Mouse (Mus musculus) intestine, embryonic 15.5 days (tissue): Measurements from ENCODE around the gene Llph. TPM values are rescaled to one million over a fixed set of nuclear protein-coding genes. Genes with fewer than 3 reads are reported as not detected.

Experiments used
- ATAC-seq: fragments of 200-750 bp; cut with Nextera tagmentation; 2 replicates; pipeline ENCODE4 v1.8.0; 2017; ENCODE audit warnings: moderate TSS enrichment, moderate library complexity
- H3K27ac ChIP-seq: fragments of 300-500 bp; sonication (generic); 2 replicates; pipeline ENCODE4 v1.5.1; 2015; ENCODE audit warnings: mild to moderate bottlenecking, inconsistent platforms
- H3K27me3 ChIP-seq: fragments of 300-500 bp; sonication (generic); replicated peaks from 2 replicates; pipeline ENCODE4 v1.6.1; 2015; ENCODE audit warnings: inconsistent platforms
- H3K36me3 ChIP-seq: fragments of 300-500 bp; sonication (generic); 2 replicates; pipeline ENCODE4 v1.6.1; 2015; ENCODE audit warnings: inconsistent platforms
- H3K4me1 ChIP-seq: fragments of 300-500 bp; sonication (generic); replicated peaks from 2 replicates; pipeline ENCODE4 v1.6.1; 2015; ENCODE audit warnings: inconsistent platforms
- H3K4me2 ChIP-seq: fragments of 300-500 bp; sonication (generic); replicated peaks from 2 replicates; pipeline ENCODE4 v1.6.1; 2015; ENCODE audit warnings: mild to moderate bottlenecking, inconsistent platforms
- H3K4me3 ChIP-seq: fragments of 300-500 bp; sonication (generic); replicated peaks from 2 replicates; pipeline ENCODE4 v1.5.1; 2015; ENCODE audit warnings: inconsistent platforms
- H3K9ac ChIP-seq: fragments of 300-500 bp; sonication (generic); 2 replicates; pipeline ENCODE4 v1.6.1; 2015; ENCODE audit warnings: inconsistent platforms
- H3K9me3 ChIP-seq: fragments of 300-500 bp; sonication (generic); 2 replicates; pipeline ENCODE4 v1.6.1; 2016; ENCODE audit warnings: inconsistent platforms
- WGBS: fragments of 180-500 bp; shearing (Covaris S2); methylation state at CpG from one replicate; pipeline ENCODE4 v1.1.7; 2015; 5-methylcytosine and 5-hydroxymethylcytosine counted together
- polyA plus RNA-seq: library from polyadenylated mRNA; unstranded; fragments of >200 nt; fragmentation: Nextera tagmentation; extraction: Ambion mirVana; gene quantifications from 2 replicates; pipeline ENCODE4 v1.2.1, GENCODE M21; 2015

The Llph gene
- 53.6 and 56.0 TPM in 2 replicates for polyA plus RNA-seq

DNA sequence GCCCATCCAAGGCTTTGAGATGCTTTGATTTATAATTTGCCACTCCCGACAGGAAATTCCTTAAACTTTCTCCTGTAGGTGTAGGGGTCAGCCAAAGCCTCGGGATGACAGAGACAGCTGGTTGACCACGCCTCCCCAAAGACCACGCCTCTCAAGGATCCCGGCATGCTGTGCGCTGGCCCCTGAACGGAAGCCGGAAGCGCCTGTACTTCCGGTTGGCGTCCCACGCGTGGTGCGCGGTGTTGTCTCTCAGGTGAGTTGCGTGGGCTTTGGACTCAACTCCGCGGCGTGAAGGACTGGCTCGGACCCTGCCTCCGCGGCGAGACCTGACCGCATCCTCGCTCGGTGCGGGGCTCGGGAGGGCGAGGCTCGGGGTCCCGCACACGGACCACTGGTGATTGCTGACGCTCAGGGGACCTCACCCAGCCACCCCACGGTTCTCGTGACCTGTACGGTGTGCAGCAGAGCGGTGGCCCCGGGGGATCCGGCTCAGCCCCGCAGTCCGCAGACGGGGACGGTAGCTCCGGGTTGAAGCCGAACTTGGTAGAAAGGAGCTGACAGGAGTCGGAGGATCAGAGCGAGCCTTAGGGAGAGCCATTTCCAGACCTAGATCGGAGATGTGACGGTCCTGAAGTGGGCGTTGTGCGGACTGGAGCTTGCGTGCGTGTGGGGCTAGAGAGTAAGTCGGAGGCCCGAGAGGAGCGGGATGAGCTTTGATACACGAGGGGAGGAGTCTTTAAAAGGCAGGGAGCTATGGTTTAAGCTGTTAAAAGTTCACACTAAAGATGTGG is at the start of gene Llph:
TSS of gene Llph (plus strand) at position 200 of the 791 bp plus-strand sequence.
- peak within 1 kb of the TSS; percentile 96 for H3K4me3 ChIP-seq
- H3K4me2 ChIP-seq = peak within 1 kb of the TSS; percentile 72
- H3K27me3 ChIP-seq = no peaks in the 10 kb centered on the region
- peaks cover 19% of the 10 kb centered on the region; the same call in 1 of the 2 replicates for H3K36me3 ChIP-seq
- peaks cover 10% of the 10 kb centered on the region; the same call in 1 of the 2 replicates for H3K4me1 ChIP-seq
- under 1% methylated on average over 57 of the region's 57 CpGs for WGBS
- H3K9ac ChIP-seq = peak within 1 kb of the TSS; percentile 87
- peak within 1 kb of the TSS; percentile 64 for H3K27ac ChIP-seq
- peak; percentile 95 for ATAC-seq
- no peaks in the 10 kb centered on the region for H3K9me3 ChIP-seq

DNA sequence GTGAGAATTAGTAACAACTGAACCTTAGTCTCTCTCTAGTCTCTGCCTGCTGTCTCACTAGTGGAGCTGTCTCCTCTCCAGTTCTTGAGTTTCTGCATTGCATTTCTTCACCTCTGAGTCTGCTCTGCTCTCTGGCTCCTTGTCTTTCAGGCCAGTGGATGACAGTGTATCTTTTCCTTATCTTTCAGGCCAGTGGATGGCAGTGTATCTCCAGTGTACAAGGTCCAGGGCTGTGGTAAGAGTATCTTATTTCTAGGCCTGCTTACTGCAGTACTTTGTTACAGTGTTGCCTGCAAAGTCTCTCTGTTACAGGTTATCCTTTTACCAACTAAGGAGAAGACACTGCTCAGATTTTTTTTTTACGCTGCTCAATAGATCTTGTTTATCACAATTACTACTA is 44.0 kb upstream of the Llph start:
- Histone ChIP-seq H3K36me3 (no peaks in the 10 kb centered on the region), H3K9ac (no peak overlapping the region), H3K4me2 (no peak overlapping the region), H3K4me3 (no peak overlapping the region), H3K27me3 (no peaks in the 10 kb centered on the region), H3K9me3 (no peaks in the 10 kb centered on the region), H3K27ac (no peak overlapping the region), H3K4me1 (no peaks in the 10 kb centered on the region)
- ATAC-seq = no peak
- 96% methylated on average over 1 of the region's 1 CpGs for WGBS

DNA sequence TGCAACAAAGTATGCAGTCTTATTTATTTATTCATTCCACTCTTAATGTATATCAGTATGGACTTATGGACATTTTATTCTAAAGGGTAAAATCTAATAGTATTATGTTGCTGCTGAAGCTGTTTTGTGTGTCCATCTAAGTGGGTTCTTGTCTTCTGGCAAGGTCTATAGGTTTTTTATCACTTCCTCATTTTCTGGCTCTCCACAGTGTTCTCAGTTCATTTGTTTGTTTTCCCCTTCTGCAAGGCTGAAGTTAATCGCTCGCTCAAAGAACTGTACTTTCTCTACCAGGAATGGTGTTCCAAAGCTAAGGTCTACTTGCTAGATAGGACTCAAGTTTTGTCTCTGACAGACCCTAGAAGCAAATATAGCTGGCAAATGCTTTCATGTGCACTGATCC is 43.5 kb upstream of the Llph start:
- H3K4me1 ChIP-seq = no peaks in the 10 kb centered on the region
- no peaks in the 10 kb centered on the region for H3K9me3 ChIP-seq
- no peak for ATAC-seq
- WGBS = 78% methylated on average over 2 of the region's 2 CpGs
- no peaks in the 10 kb centered on the region for H3K36me3 ChIP-seq
- no peak overlapping the region for H3K4me3 ChIP-seq
- H3K27me3 ChIP-seq = no peaks in the 10 kb centered on the region
- H3K4me2 ChIP-seq = no peak overlapping the region
- no peak overlapping the region for H3K9ac ChIP-seq
- H3K27ac ChIP-seq = no peak overlapping the region

DNA sequence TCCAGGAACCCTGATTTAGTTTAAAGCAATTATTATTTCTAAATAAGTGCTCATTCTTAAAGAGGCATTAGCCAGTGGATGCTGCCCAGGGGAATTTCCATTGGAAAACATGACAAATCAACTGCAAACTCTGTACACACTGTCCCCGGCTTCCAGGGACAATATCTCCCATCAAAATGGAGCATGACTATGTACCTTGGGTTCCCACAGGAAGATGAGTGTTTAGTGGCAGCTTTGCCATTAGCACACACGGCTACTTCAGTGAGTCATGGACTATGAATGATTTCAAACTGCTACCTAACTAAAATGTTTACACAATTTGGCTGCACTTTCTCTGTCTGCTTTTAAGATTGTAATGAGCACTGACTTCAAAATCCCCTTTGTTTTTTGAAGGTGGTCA is 38.4 kb upstream of the Llph start:
- H3K36me3 ChIP-seq = no peaks in the 10 kb centered on the region
- WGBS = 53% methylated on average over 2 of the region's 2 CpGs
- H3K4me3 ChIP-seq = no peak overlapping the region
- H3K27me3 ChIP-seq = no peaks in the 10 kb centered on the region
- H3K9me3 ChIP-seq = no peaks in the 10 kb centered on the region
- H3K9ac ChIP-seq = no peak overlapping the region
- no peak overlapping the region for H3K27ac ChIP-seq
- H3K4me1 ChIP-seq = no peaks in the 10 kb centered on the region
- no peak overlapping the region for H3K4me2 ChIP-seq
- no peak for ATAC-seq

DNA sequence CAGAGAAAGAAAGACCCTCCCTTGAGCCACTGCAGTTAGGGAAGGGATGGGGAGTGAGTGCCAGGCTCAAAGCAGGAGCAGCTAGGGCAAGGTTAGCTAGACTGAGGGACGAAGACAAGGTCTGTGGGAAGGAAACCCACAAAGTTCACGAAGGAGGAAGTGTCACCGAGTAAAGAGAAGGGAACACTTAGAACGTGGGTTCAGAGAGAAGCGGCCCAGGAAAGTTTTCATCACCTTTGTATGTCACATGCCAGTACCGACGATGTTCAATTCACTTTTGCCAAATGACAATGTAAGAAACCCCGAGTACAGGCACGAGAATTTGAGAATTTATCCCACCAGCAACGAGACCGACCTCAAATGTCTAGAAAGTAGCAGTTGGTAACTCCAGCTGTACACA is 37.6 kb upstream of the Llph start:
- WGBS = 71% methylated on average over 11 of the region's 11 CpGs
- no peak overlapping the region for H3K4me3 ChIP-seq
- no peak overlapping the region for H3K4me2 ChIP-seq
- no peaks in the 10 kb centered on the region for H3K36me3 ChIP-seq
- no peak overlapping the region for H3K9ac ChIP-seq
- ATAC-seq = no peak
- no peaks in the 10 kb centered on the region for H3K27me3 ChIP-seq
- H3K4me1 ChIP-seq = no peaks in the 10 kb centered on the region
- H3K9me3 ChIP-seq = no peaks in the 10 kb centered on the region
- no peak overlapping the region for H3K27ac ChIP-seq

DNA sequence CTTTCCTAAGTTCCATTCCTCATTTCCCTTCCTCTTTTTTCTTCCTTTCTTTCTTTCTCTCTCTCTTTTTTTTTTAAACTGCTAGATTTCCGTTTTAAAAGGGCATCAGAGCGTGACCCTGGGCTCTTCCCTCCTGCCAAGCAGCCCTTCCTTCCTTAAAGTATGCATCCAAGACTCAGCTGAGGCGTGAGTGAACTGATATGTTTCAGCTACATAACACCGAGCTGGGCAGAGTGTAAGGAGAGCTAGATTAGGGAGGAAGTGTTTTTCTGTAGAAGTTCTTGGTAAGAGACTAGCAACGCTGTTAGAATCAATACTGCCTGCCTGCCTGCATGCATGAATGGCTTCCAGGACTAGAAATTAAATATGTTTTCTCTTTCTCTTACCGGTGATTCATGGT is 37.1 kb upstream of the Llph start:
- ATAC-seq = no peak
- Histone ChIP-seq H3K9me3 (no peaks in the 10 kb centered on the region), H3K27ac (no peak overlapping the region), H3K27me3 (no peaks in the 10 kb centered on the region), H3K4me2 (no peak overlapping the region), H3K4me3 (no peak overlapping the region), H3K4me1 (no peaks in the 10 kb centered on the region), H3K9ac (no peak overlapping the region), H3K36me3 (no peaks in the 10 kb centered on the region)
- WGBS = 46% methylated on average over 6 of the region's 6 CpGs

DNA sequence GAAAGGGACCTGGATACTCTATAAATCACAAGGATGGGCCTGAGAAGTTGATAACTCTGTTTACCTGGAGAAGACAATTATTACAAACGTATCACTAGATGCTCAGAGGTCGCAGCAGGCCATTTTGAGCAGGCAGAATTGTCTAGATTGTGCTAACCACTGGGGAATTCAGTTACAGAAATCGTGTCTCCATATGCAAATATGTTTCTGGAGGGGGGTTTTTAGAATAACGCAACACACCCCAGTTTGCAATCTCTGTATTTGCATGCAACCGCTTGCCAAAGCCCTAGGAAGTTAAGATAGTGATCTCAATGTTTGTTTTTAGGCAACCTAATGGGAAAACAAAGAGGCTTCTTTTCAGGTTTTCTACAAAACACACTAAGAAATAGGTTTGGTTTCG is 35.7 kb upstream of the Llph start:
- no peak for ATAC-seq
- Histone ChIP-seq H3K4me1 (no peaks in the 10 kb centered on the region), H3K9ac (no peak overlapping the region), H3K9me3 (no peaks in the 10 kb centered on the region), H3K36me3 (no peaks in the 10 kb centered on the region), H3K4me2 (no peak overlapping the region), H3K27ac (no peak overlapping the region), H3K27me3 (no peaks in the 10 kb centered on the region), H3K4me3 (no peak overlapping the region)
- WGBS = 85% methylated on average over 6 of the region's 6 CpGs

DNA sequence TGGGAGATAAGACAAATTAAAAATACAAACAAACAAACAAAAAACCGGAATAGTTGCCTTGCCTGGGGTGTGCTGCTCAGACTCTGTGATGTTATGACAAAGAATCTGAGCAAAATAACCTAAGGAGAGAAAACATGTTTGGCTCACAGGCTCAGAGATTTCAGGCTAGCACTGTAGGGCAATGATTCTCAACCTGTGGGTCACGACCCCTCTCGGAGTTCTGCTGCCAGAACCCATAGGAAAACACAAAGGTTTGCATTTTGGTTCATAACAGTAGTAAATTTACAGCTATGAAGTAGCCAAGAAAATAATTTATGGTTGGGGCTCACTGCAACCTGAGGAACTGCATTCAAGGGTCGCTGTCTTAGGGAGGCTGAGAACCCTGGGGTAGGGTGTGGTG is 34.6 kb upstream of the Llph start:
- WGBS = 72% methylated on average over 4 of the region's 4 CpGs
- no peak overlapping the region for H3K4me2 ChIP-seq
- no peaks in the 10 kb centered on the region for H3K36me3 ChIP-seq
- no peak for ATAC-seq
- H3K4me3 ChIP-seq = no peak overlapping the region
- H3K9me3 ChIP-seq = no peaks in the 10 kb centered on the region
- H3K27ac ChIP-seq = no peak overlapping the region
- H3K9ac ChIP-seq = no peak overlapping the region
- no peaks in the 10 kb centered on the region for H3K4me1 ChIP-seq
- no peaks in the 10 kb centered on the region for H3K27me3 ChIP-seq

DNA sequence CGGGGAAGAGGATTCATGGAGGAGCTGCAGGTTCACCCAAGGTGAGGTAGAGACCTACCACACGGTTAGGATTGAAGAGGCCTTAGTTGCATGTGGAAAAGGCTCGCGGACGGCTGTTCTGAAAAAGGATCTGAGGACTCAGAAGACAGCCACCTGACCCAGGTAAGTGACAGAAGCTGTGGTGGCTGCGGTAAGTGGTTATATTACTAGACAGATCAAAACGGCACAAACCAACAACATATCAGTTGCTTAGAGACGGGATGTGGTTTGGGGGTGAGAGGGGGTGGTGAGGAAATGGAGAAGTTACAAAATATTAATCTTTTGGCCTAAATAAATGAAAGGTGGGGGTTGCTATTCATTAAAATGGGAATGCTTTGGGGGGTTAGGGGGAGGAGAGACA is 33.6 kb upstream of the Llph start:
- H3K4me1 ChIP-seq = no peaks in the 10 kb centered on the region
- no peak for ATAC-seq
- H3K4me2 ChIP-seq = no peak overlapping the region
- no peak overlapping the region for H3K4me3 ChIP-seq
- H3K36me3 ChIP-seq = no peaks in the 10 kb centered on the region
- H3K27ac ChIP-seq = no peak overlapping the region
- H3K27me3 ChIP-seq = no peaks in the 10 kb centered on the region
- no peaks in the 10 kb centered on the region for H3K9me3 ChIP-seq
- H3K9ac ChIP-seq = no peak overlapping the region
- WGBS = 89% methylated on average over 8 of the region's 8 CpGs

DNA sequence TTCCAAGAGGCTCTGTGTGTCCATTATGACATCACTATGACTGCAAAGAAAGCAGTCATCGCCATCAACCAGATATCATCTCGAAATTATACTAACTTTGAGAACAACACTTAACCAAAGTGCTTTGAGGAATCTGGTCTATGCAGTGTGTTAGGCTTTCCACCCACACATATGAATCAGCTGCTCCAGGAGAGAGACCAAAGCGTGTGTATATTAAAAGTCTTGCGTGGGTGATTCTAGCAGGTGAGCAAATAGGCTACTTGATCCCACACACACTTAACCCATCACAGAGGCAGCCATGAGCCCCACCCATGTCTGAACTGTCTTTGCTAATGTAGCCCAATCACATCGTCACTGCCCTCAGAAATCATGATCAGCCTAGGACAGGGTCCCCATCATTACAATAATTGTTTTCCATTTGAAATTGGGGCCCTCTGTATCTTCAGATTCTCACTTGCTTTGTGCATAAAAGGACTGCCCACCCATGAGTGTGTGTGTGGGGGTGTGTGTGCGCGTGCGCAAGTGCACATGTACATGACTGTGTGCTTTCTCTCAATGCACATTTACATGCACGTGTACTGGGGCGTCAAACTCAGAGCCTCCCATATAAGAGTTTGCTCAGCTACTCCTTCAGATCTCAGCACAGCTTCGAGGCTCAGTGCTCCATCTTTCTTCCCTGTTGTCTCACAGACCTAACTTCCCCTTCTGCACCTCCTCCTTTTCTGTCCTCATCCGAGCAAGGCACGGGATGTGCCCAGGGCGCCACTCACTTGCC is 29.6 kb upstream of the Llph start:
- no peak overlapping the region for H3K4me2 ChIP-seq
- H3K4me1 ChIP-seq = 0 out of 2 replicates have a peak, but pooled peaks cover 5% of the 10 kb centered on the region
- peaks cover 9% of the 10 kb centered on the region for H3K27me3 ChIP-seq
- 75% methylated on average over 14 of the region's 14 CpGs for WGBS
- no peak overlapping the region for H3K9ac ChIP-seq
- H3K4me3 ChIP-seq = no peak overlapping the region
- H3K9me3 ChIP-seq = no peaks in the 10 kb centered on the region
- no peaks in the 10 kb centered on the region for H3K36me3 ChIP-seq
- no peak overlapping the region for H3K27ac ChIP-seq
- no peak for ATAC-seq

DNA sequence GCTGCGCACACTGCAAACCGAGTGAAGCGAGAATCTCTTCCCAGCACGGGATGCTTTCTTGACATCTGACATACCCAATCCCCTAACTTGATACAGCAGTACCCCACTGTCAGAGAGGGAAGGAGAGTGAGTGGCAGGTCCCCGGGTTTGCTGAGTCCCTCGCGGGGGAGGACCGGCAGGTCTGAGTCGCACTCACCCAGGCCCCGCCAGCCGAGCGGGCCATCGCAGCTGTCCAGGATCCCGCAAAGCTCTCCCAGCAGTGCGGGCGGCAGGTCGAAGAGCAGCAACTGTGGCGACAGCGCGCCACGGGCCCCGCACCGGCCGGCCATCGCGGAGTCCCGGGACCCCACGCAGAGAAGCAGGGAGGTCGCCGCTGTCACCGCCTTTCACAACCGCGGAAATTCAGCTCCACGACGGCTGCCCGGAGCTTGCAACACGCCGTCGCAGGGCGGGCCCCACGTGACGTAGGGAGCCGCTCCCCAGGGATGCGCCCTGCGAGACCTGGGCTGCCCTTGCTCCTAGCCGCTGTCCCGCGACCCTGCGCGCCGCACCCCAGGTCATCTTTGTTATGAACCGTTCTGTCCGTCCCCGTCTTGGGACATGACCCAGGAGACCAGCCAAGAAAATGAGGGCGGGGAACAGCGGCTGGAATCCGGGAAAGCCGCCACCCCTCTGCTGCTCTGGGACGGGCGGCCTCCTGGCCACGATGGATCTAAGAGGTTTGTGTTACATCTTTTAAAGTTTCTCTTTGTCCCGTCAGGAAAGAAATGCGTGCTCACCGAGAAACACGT is 25.5 kb upstream of the Llph start, which contains the start of gene Tmbim4:
TSS of gene Tmbim4 (plus strand) at position 460 of the 791 bp plus-strand sequence.
- 2% methylated on average over 58 of the region's 65 CpGs for WGBS
- no peaks in the 10 kb centered on the region for H3K9me3 ChIP-seq
- peak within 1 kb of the TSS; percentile 52 for H3K4me3 ChIP-seq
- H3K27me3 ChIP-seq = peaks cover 9% of the 10 kb centered on the region
- no peak within 1 kb of the TSS for H3K27ac ChIP-seq
- no peaks in the 10 kb centered on the region for H3K36me3 ChIP-seq
- H3K9ac ChIP-seq = peak within 1 kb of the TSS; percentile 51
- H3K4me1 ChIP-seq = 0 out of 2 replicates have a peak, but pooled peaks cover 5% of the 10 kb centered on the region
- peak; percentile 80 for ATAC-seq
- peak within 1 kb of the TSS; percentile 99 for H3K4me2 ChIP-seq

DNA sequence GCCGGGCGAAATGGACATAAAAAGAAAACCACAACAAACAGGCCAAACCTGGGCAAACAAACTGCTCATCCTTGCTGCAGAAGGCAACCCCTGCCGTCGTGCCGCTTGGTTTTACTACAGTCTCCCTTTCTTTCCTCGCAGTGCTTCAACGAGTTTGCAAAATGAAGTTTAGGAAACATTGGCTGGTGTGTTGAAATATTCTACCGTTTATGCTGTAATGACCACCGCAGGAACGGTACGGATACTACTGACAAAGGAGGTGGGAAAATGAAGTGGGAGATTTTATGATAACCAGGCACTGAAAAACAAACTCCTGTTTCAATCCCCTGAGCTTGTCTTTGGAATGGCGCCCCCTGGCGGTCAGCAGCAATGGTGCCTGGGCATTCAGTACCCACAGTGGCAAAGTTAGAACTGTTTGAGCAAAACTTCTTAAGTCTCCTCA is 24.9 kb upstream of the Llph start, which contains the start of gene Irak3:
TSS of gene Irak3 (minus strand) at position 170 of the 442 bp plus-strand sequence.
- Histone ChIP-seq H3K9ac (peak within 1 kb of the TSS; percentile 51), H3K4me3 (peak within 1 kb of the TSS; percentile 52), H3K27ac (no peak within 1 kb of the TSS), H3K9me3 (no peaks in the 10 kb centered on the region), H3K36me3 (no peaks in the 10 kb centered on the region), H3K4me2 (peak within 1 kb of the TSS; percentile 99), H3K4me1 (0 out of 2 replicates have a peak, but pooled peaks cover 5% of the 10 kb centered on the region), H3K27me3 (peaks cover 9% of the 10 kb centered on the region)
- ATAC-seq = peak; percentile 68
- 1% methylated on average over 13 of the region's 13 CpGs for whole genome bisulfite sequencing
